Mouse (Mus musculus): ENCODE data around the gene Bscl2. TPM values are rescaled to one million over a fixed set of nuclear protein-coding genes. Genes with fewer than 3 reads are reported as not detected.
A peak's percentile ranks its signal among the peaks of the same experiment; 100 is the strongest.

Bscl2 gene
- 140 and 164 TPM in 2 replicates for polyA plus RNA-seq (2012; rRNA removed)

- Histone ChIP-seq H3K4me3 (replicated peaks; ENCODE audit: extremely low read depth, low read depth, low read length) (peak within 1 kb of the TSS; percentile 72), H3K4me1 (ENCODE audit: control insufficient read depth, insufficient read depth, low read length) (peaks cover 8% of the 10 kb centered on the region; the same call in 1 of the 2 replicates)
- TF ChIP-seq POLR2A (IDR thresholded peaks at IDR 0.05; ENCODE audit: borderline replicate concordance, extremely low read depth, low read depth, low read length): peak; percentile 69
- TF ChIP-seq CTCF (IDR thresholded peaks at IDR 0.05; ENCODE audit: insufficient read depth, low read length): peak; percentile 32; the same call in 1 of the 2 replicates
- DNase-seq: peak; percentile 86
- under 1% methylated on average over 38 of the region's 38 CpGs for WGBS
Measured at GRCm38 (mm10) chr19:8837251-8837791, at the start of gene Bscl2. TSS of gene Bscl2 (plus strand) at chr19:8837467.

- TF ChIP-seq POLR2A (IDR thresholded peaks at IDR 0.05; ENCODE audit: borderline replicate concordance, extremely low read depth, low read depth, low read length): no peak
- no peak for TF ChIP-seq CTCF (IDR thresholded peaks at IDR 0.05; ENCODE audit: insufficient read depth, low read length)
- no peak overlapping the region for H3K4me3 ChIP-seq (replicated peaks; ENCODE audit: extremely low read depth, low read depth, low read length)
- no peaks in the 10 kb centered on the region for H3K4me1 ChIP-seq (ENCODE audit: control insufficient read depth, insufficient read depth, low read length)
- WGBS: 45% methylated on average over 3 of the region's 3 CpGs
- no peak for DNase-seq
Measured at GRCm38 (mm10) chr19:8788521-8788920, 48.7 kb upstream of the Bscl2 start.

GRCm38 (mm10) chr19:8789171-8789570 lies 48.1 kb upstream of the Bscl2 start:
- DNase-seq: no peak
- 50% methylated on average over 1 of the region's 1 CpGs for WGBS

GRCm38 (mm10) chr19:8790171-8790570 lies 47.1 kb upstream of the Bscl2 start:
- no peak for TF ChIP-seq POLR2A (IDR thresholded peaks at IDR 0.05; ENCODE audit: borderline replicate concordance, extremely low read depth, low read depth, low read length)
- no peak for TF ChIP-seq CTCF (IDR thresholded peaks at IDR 0.05; ENCODE audit: insufficient read depth, low read length)
- no peaks in the 10 kb centered on the region for H3K4me1 ChIP-seq (ENCODE audit: control insufficient read depth, insufficient read depth, low read length)
- WGBS: 69% methylated on average over 7 of the region's 7 CpGs
- H3K4me3 ChIP-seq (replicated peaks; ENCODE audit: extremely low read depth, low read depth, low read length): no peak overlapping the region
- no peak for DNase-seq

More at GRCm38 (mm10) chr19:8789171-8789570, 48.1 kb upstream of the Bscl2 start:
- H3K4me3 ChIP-seq (replicated peaks; ENCODE audit: extremely low read depth, low read depth, low read length): no peak overlapping the region
- no peaks in the 10 kb centered on the region for H3K4me1 ChIP-seq (ENCODE audit: control insufficient read depth, insufficient read depth, low read length)
- TF ChIP-seq POLR2A (IDR thresholded peaks at IDR 0.05; ENCODE audit: borderline replicate concordance, extremely low read depth, low read depth, low read length) (no peak), CTCF (IDR thresholded peaks at IDR 0.05; ENCODE audit: insufficient read depth, low read length) (no peak)

DNA sequence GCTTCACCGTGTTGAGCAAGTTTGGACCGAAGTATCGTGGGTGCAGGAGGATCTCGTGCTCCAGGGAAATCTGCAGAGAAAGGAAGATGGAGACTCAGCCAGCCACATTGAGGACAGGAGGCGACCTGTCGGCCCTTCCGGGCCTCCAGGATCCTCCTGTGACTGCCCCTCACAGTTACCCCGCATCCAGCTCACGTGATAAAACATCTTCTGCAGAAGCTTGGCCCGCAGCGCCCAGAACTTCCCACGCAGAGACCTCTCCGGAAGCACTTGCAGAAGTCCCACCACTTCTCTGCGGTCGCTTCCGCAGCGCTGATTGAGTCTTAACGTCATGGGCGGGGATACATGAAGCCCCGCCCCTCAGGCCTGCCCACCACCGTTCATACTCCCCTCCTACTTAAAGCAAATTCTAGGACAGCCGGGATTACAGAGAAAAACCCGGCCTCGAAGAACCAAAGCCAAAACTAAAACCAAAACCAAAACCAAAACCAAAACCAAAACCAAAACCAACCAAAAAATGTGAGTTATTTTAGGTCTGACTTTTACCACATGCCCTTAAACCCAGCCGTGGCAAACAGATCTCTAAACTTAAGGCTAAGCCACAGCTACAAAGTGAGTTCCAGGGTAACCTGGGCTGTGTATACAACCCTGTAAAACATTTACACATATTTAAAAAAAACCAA lies 38.9 kb upstream of the Bscl2 start, which contains the start of gene Polr2g:
Polr2g (minus strand) TSS at position 314 of the 683 bp plus-strand sequence.
- H3K4me1 ChIP-seq (ENCODE audit: control insufficient read depth, insufficient read depth, low read length): peaks cover 5% of the 10 kb centered on the region; the same call in 1 of the 2 replicates
- H3K4me3 ChIP-seq (replicated peaks; ENCODE audit: extremely low read depth, low read depth, low read length): peak within 1 kb of the TSS; percentile 82
- DNase-seq: peak; percentile 86
- WGBS: under 1% methylated on average over 25 of the region's 25 CpGs
- TF ChIP-seq CTCF (IDR thresholded peaks at IDR 0.05; ENCODE audit: insufficient read depth, low read length) (no peak), POLR2A (IDR thresholded peaks at IDR 0.05; ENCODE audit: borderline replicate concordance, extremely low read depth, low read depth, low read length) (peak; percentile 84; the same call in 1 of the 2 replicates)

DNA sequence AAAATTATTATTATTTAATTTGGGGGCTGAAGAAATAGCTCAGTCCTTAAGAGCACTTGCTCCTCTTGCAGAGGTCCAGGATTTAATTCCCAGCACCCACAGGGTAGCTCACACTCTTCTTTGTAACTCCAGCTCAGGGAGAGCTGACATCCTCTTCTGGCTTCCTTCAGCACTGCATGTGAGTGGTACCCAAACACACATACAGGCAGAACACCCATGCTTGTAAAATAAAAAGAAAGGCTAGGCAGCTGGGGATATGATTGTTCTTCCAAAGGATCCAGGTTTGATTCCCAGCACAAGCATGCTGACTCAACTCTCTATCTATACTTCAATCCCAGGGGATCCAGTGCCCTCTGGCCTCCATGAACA lies 38.3 kb upstream of the Bscl2 start:
- Histone ChIP-seq H3K4me3 (replicated peaks; ENCODE audit: extremely low read depth, low read depth, low read length) (no peak overlapping the region), H3K4me1 (ENCODE audit: control insufficient read depth, insufficient read depth, low read length) (peaks cover 5% of the 10 kb centered on the region; the same call in 1 of the 2 replicates)
- TF ChIP-seq POLR2A (IDR thresholded peaks at IDR 0.05; ENCODE audit: borderline replicate concordance, extremely low read depth, low read depth, low read length): no peak
- no peak for TF ChIP-seq CTCF (IDR thresholded peaks at IDR 0.05; ENCODE audit: insufficient read depth, low read length)
- DNase-seq: no peak

GRCm38 (mm10) chr19:8802130-8802821 lies 35.0 kb upstream of the Bscl2 start, which contains the start of gene Zbtb3:
TSS of gene Zbtb3 (plus strand) at chr19:8802555.
- Histone ChIP-seq H3K4me1 (ENCODE audit: control insufficient read depth, insufficient read depth, low read length) (peaks cover 5% of the 10 kb centered on the region; the same call in 1 of the 2 replicates), H3K4me3 (replicated peaks; ENCODE audit: extremely low read depth, low read depth, low read length) (peak within 1 kb of the TSS; percentile 84)
- under 1% methylated on average over 30 of the region's 30 CpGs for WGBS
- DNase-seq: peak; percentile 90
- TF ChIP-seq CTCF (IDR thresholded peaks at IDR 0.05; ENCODE audit: insufficient read depth, low read length) (no peak), POLR2A (IDR thresholded peaks at IDR 0.05; ENCODE audit: borderline replicate concordance, extremely low read depth, low read depth, low read length) (peak; percentile 82; the same call in 1 of the 2 replicates)

- TF ChIP-seq POLR2A (IDR thresholded peaks at IDR 0.05; ENCODE audit: borderline replicate concordance, extremely low read depth, low read depth, low read length) (no peak), CTCF (IDR thresholded peaks at IDR 0.05; ENCODE audit: insufficient read depth, low read length) (no peak)
- Histone ChIP-seq H3K4me1 (ENCODE audit: control insufficient read depth, insufficient read depth, low read length) (0 out of 2 replicates have a peak, but pooled peaks cover 2% of the 10 kb centered on the region), H3K4me3 (replicated peaks; ENCODE audit: extremely low read depth, low read depth, low read length) (no peak overlapping the region)
- WGBS: 85% methylated on average over 9 of the region's 9 CpGs
- DNase-seq: no peak
Measured at GRCm38 (mm10) chr19:8803204-8803780, 34.0 kb upstream of the Bscl2 start.
